Mouse (Mus musculus): ENCODE data around the gene Smad9. TPM values are rescaled to one million over a fixed set of nuclear protein-coding genes. Genes with fewer than 3 reads are reported as not detected.

Smad9 gene
- polyA plus RNA-seq, 1 experiment from 2014 or later, result 0.37 TPM

- WGBS, result 89% methylated on average over 3 of the region's 3 CpGs
- Histone ChIP-seq H3K4me1 (ENCODE audit: control insufficient read depth, insufficient read depth, low read length) (no peaks in the 10 kb centered on the region), H3K4me2 (ENCODE audit: low read depth, severe bottlenecking) (no peak overlapping the region), H3K4me3 (ENCODE audit: low read depth, low read length) (no peak overlapping the region), H3K27ac (replicated peaks; ENCODE audit: low read depth, low read length) (no peak overlapping the region), H3K36me3 (ENCODE audit: control insufficient read depth, insufficient read depth, low read length) (no peaks in the 10 kb centered on the region), H3K27me3 (ENCODE audit: control insufficient read depth, insufficient read depth, low read length) (no peaks in the 10 kb centered on the region), H3K9me3 (ENCODE audit: control insufficient read depth, low read length) (no peaks in the 10 kb centered on the region), H3K9ac (ENCODE audit: low read length) (no peak overlapping the region)
- ATAC-seq (ENCODE audit: insufficient number of reproducible peaks, low FRiP score, low TSS enrichment, low read depth), result no peak
- DNase-seq (ENCODE audit: low spot score), result no peak
Observed at GRCm38 (mm10) chr3:54832491-54832890, 77.1 kb downstream of the Smad9 start.

DNA sequence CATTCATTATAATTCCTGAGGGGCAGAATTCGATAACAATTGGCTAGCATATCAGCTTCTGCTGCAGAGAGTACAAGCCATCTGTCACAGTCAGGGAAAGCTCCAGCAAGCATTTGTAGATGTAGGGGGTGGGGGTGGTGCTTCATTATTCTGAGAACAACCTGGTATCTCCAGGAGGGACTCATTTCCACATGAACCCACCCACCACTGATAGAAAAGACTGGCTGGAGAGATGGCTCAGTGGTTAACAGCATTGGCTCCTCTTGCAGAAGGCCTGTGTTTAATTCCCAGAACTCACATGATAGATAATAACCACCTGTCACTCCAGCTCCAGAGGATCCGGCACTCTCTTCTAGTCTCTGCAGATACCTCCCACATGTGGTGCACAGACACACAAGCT, 80.0 kb downstream of the Smad9 start:
- DNase-seq (ENCODE audit: low spot score) (no peak), ATAC-seq (ENCODE audit: insufficient number of reproducible peaks, low FRiP score, low TSS enrichment, low read depth) (no peak)
- Histone ChIP-seq H3K9ac (ENCODE audit: low read length) (no peak overlapping the region), H3K4me3 (ENCODE audit: low read depth, low read length) (no peak overlapping the region), H3K27me3 (ENCODE audit: control insufficient read depth, insufficient read depth, low read length) (no peaks in the 10 kb centered on the region), H3K36me3 (ENCODE audit: control insufficient read depth, insufficient read depth, low read length) (no peaks in the 10 kb centered on the region), H3K4me1 (ENCODE audit: control insufficient read depth, insufficient read depth, low read length) (no peaks in the 10 kb centered on the region), H3K4me2 (ENCODE audit: low read depth, severe bottlenecking) (no peak overlapping the region), H3K9me3 (ENCODE audit: control insufficient read depth, low read length) (no peaks in the 10 kb centered on the region), H3K27ac (replicated peaks; ENCODE audit: low read depth, low read length) (no peak overlapping the region)
- WGBS, result 73% methylated on average over 2 of the region's 2 CpGs

Other genes starting within 250 kb of the Smad9 start
- 125 and 127 TPM in 2 replicates for gene Supt20, start 62.8 kb upstream of the Smad9 start, polyA plus RNA-seq (2014; fragmentation: Nextera tagmentation; extraction: Ambion mirVana)
- gene Gm21958, start 41.2 kb upstream of the Smad9 start, polyA plus RNA-seq (2014; fragmentation: Nextera tagmentation; extraction: Ambion mirVana), result 1.6 TPM in 2 replicates
- gene Exosc8, start 20.2 kb upstream of the Smad9 start, polyA plus RNA-seq (2014; fragmentation: Nextera tagmentation; extraction: Ambion mirVana), result 169 and 179 TPM in 2 replicates
- 36.0 and 37.5 TPM in 2 replicates for gene Alg5, start 20.0 kb upstream of the Smad9 start, polyA plus RNA-seq (2014; fragmentation: Nextera tagmentation; extraction: Ambion mirVana)
- gene Rfxap, start 52.2 kb downstream of the Smad9 start, polyA plus RNA-seq (2014; fragmentation: Nextera tagmentation; extraction: Ambion mirVana), result 49.1 and 57.9 TPM in 2 replicates
- 0.08 and 0.17 TPM in 2 replicates for gene Sertm1, start 160.3 kb downstream of the Smad9 start, polyA plus RNA-seq (2014; fragmentation: Nextera tagmentation; extraction: Ambion mirVana)

Data from limb, embryonic 11.5 days (tissue).